Mouse (Mus musculus): ENCODE data around the gene Kctd6. TPM values are rescaled to one million over a fixed set of nuclear protein-coding genes. Genes with fewer than 3 reads are reported as not detected.

Kctd6 gene
- polyA plus RNA-seq, 1 experiment from 2014 or later: 10.0 TPM

GRCm38 (mm10) chr14:8255076-8255729 lies 41.3 kb downstream of the Kctd6 start:
- Histone ChIP-seq H3K9ac (replicated peaks) (no peak overlapping the region), H3K4me2 (ENCODE audit: low read depth, low read length) (peak overlapping the region; percentile 69), H3K4me3 (ENCODE audit: low read depth, low read length) (no peak overlapping the region), H3K27ac (ENCODE audit: low read depth) (no peak overlapping the region), H3K9me3 (ENCODE audit: low read length) (no peaks in the 10 kb centered on the region), H3K4me1 (ENCODE audit: insufficient read depth) (peaks cover 2% of the 10 kb centered on the region; the same call in 1 of the 2 replicates), H3K36me3 (replicated peaks; ENCODE audit: insufficient read depth, low read length) (no peaks in the 10 kb centered on the region; the same call in 1 of the 2 replicates), H3K27me3 (ENCODE audit: insufficient read depth, low read length) (no peaks in the 10 kb centered on the region)
- DNase-seq (peak; percentile 58), ATAC-seq (no peak)
- no peak for TF ChIP-seq EP300 (IDR thresholded peaks at IDR 0.05; ENCODE audit: low read depth)
- TF ChIP-seq CTCF (IDR thresholded peaks at IDR 0.05; ENCODE audit: low read depth): peak; percentile 76
- 51% methylated on average over 7 of the region's 7 CpGs for WGBS (ENCODE audit: insufficient replicate concordance)

- H3K27me3 ChIP-seq (ENCODE audit: insufficient read depth, low read length): no peaks in the 10 kb centered on the region
- no peaks in the 10 kb centered on the region for H3K9me3 ChIP-seq (ENCODE audit: low read length)
- DNase-seq: no peak
- WGBS (ENCODE audit: insufficient replicate concordance): 63% methylated on average over 6 of the region's 6 CpGs
- peak overlapping the region; percentile 69 for H3K4me2 ChIP-seq (ENCODE audit: low read depth, low read length)
- ATAC-seq: no peak
- peaks cover 4% of the 10 kb centered on the region; the same call in 1 of the 2 replicates for H3K4me1 ChIP-seq (ENCODE audit: insufficient read depth)
- peak overlapping the region; percentile 74; the same call in 1 of the 2 replicates for H3K9ac ChIP-seq (replicated peaks)
- H3K36me3 ChIP-seq (replicated peaks; ENCODE audit: insufficient read depth, low read length): no peaks in the 10 kb centered on the region; the same call in 1 of the 2 replicates
- TF ChIP-seq CTCF (IDR thresholded peaks at IDR 0.05; ENCODE audit: low read depth): no peak
- TF ChIP-seq EP300 (IDR thresholded peaks at IDR 0.05; ENCODE audit: low read depth): no peak
- no peak overlapping the region; the same call in 1 of the 2 replicates for H3K4me3 ChIP-seq (ENCODE audit: low read depth, low read length)
- peak overlapping the region; percentile 96; the same call in 1 of the 2 replicates for H3K27ac ChIP-seq (ENCODE audit: low read depth)
These were observed 42.1 kb downstream of the Kctd6 start for GRCm38 (mm10) chr14:8256072-8256471.

- ATAC-seq (peak; percentile 65), DNase-seq (peak; percentile 38)
- Histone ChIP-seq H3K9me3 (ENCODE audit: low read length) (no peaks in the 10 kb centered on the region), H3K4me2 (ENCODE audit: low read depth, low read length) (peak overlapping the region; percentile 69), H3K27ac (ENCODE audit: low read depth) (peak overlapping the region; percentile 96), H3K9ac (replicated peaks) (peak overlapping the region; percentile 74), H3K4me3 (ENCODE audit: low read depth, low read length) (peak overlapping the region; percentile 43), H3K27me3 (ENCODE audit: insufficient read depth, low read length) (no peaks in the 10 kb centered on the region), H3K36me3 (replicated peaks; ENCODE audit: insufficient read depth, low read length) (no peaks in the 10 kb centered on the region), H3K4me1 (ENCODE audit: insufficient read depth) (peaks cover 4% of the 10 kb centered on the region; the same call in 1 of the 2 replicates)
- WGBS (ENCODE audit: insufficient replicate concordance): 40% methylated on average over 5 of the region's 5 CpGs
- TF ChIP-seq EP300 (IDR thresholded peaks at IDR 0.05; ENCODE audit: low read depth) (no peak), CTCF (IDR thresholded peaks at IDR 0.05; ENCODE audit: low read depth) (no peak)
These were observed 42.9 kb downstream of the Kctd6 start for GRCm38 (mm10) chr14:8256881-8257280.

- peak overlapping the region; percentile 74 for H3K9ac ChIP-seq (replicated peaks)
- H3K4me3 ChIP-seq (ENCODE audit: low read depth, low read length): peak overlapping the region; percentile 43
- H3K27me3 ChIP-seq (ENCODE audit: insufficient read depth, low read length): no peaks in the 10 kb centered on the region
- TF ChIP-seq EP300 (IDR thresholded peaks at IDR 0.05; ENCODE audit: low read depth): no peak
- no peak for TF ChIP-seq CTCF (IDR thresholded peaks at IDR 0.05; ENCODE audit: low read depth)
- WGBS (ENCODE audit: insufficient replicate concordance): 40% methylated on average over 7 of the region's 7 CpGs
- H3K4me1 ChIP-seq (ENCODE audit: insufficient read depth): peaks cover 4% of the 10 kb centered on the region; the same call in 1 of the 2 replicates
- no peaks in the 10 kb centered on the region for H3K36me3 ChIP-seq (replicated peaks; ENCODE audit: insufficient read depth, low read length)
- DNase-seq (peak; percentile 24), ATAC-seq (peak; percentile 18; the same call in 1 of the 2 replicates)
- no peaks in the 10 kb centered on the region for H3K9me3 ChIP-seq (ENCODE audit: low read length)
- peak overlapping the region; percentile 69 for H3K4me2 ChIP-seq (ENCODE audit: low read depth, low read length)
- H3K27ac ChIP-seq (ENCODE audit: low read depth): peak overlapping the region; percentile 96
These were observed 43.8 kb downstream of the Kctd6 start for GRCm38 (mm10) chr14:8257521-8258334.

- H3K4me2 ChIP-seq (ENCODE audit: low read depth, low read length): peak overlapping the region; percentile 69
- peak; percentile 15 for DNase-seq
- peak overlapping the region; percentile 74 for H3K9ac ChIP-seq (replicated peaks)
- TF ChIP-seq EP300 (IDR thresholded peaks at IDR 0.05; ENCODE audit: low read depth) (no peak), CTCF (IDR thresholded peaks at IDR 0.05; ENCODE audit: low read depth) (no peak)
- no peaks in the 10 kb centered on the region for H3K36me3 ChIP-seq (replicated peaks; ENCODE audit: insufficient read depth, low read length)
- H3K27ac ChIP-seq (ENCODE audit: low read depth): peak overlapping the region; percentile 96
- H3K9me3 ChIP-seq (ENCODE audit: low read length): no peaks in the 10 kb centered on the region
- H3K27me3 ChIP-seq (ENCODE audit: insufficient read depth, low read length): no peaks in the 10 kb centered on the region
- peaks cover 4% of the 10 kb centered on the region; the same call in 1 of the 2 replicates for H3K4me1 ChIP-seq (ENCODE audit: insufficient read depth)
- 20% methylated on average over 3 of the region's 3 CpGs for WGBS (ENCODE audit: insufficient replicate concordance)
- ATAC-seq: 0 out of 2 replicates have a peak, but pooled peaks have one; percentile 2
- H3K4me3 ChIP-seq (ENCODE audit: low read depth, low read length): peak overlapping the region; percentile 43
These were observed 44.3 kb downstream of the Kctd6 start for GRCm38 (mm10) chr14:8258335-8258627.

GRCm38 (mm10) chr14:8258752-8259151 lies 44.8 kb downstream of the Kctd6 start:
- Histone ChIP-seq H3K27ac (ENCODE audit: low read depth) (peak overlapping the region; percentile 96), H3K4me1 (ENCODE audit: insufficient read depth) (peaks cover 4% of the 10 kb centered on the region; the same call in 1 of the 2 replicates), H3K36me3 (replicated peaks; ENCODE audit: insufficient read depth, low read length) (no peaks in the 10 kb centered on the region), H3K9ac (replicated peaks) (peak overlapping the region; percentile 74), H3K27me3 (ENCODE audit: insufficient read depth, low read length) (no peaks in the 10 kb centered on the region), H3K4me2 (ENCODE audit: low read depth, low read length) (peak overlapping the region; percentile 69), H3K4me3 (ENCODE audit: low read depth, low read length) (peak overlapping the region; percentile 43), H3K9me3 (ENCODE audit: low read length) (no peaks in the 10 kb centered on the region)
- ATAC-seq (peak; percentile 54), DNase-seq (peak; percentile 24)
- 41% methylated on average over 3 of the region's 3 CpGs for WGBS (ENCODE audit: insufficient replicate concordance)
- no peak for TF ChIP-seq CTCF (IDR thresholded peaks at IDR 0.05; ENCODE audit: low read depth)
- TF ChIP-seq EP300 (IDR thresholded peaks at IDR 0.05; ENCODE audit: low read depth): no peak
